Mouse (Mus musculus) ovary, postnatal 14 days (tissue): ENCODE data around the gene Gm8356.
"Not testable (repeated sequence)": the region's sequence is repeated elsewhere in the genome, so short reads cannot be mapped to it uniquely, and the experiment has no call there.

ENCODE experiments used
- DNase-seq: peaks from one replicate; pipeline ENCODE4 v3.0.0; 2022; ENCODE audit warnings: low spot score

Gm8356 gene

GRCm38 (mm10) chr14:6537190-6537589, at the start of gene Gm8356:
Gene Gm8356 (minus strand): TSS chr14:6537290.
- DNase-seq: not testable (repeated sequence)

- DNase-seq: not testable (repeated sequence)
These were observed 50.8 kb downstream of the Gm8356 start for GRCm38 (mm10) chr14:6486331-6486730.

- DNase-seq: not testable (repeated sequence)
These were observed 51.5 kb downstream of the Gm8356 start for GRCm38 (mm10) chr14:6485541-6485940.

- DNase-seq: not testable (repeated sequence)
These were observed 55.0 kb downstream of the Gm8356 start for GRCm38 (mm10) chr14:6482126-6482525.
